Mouse (Mus musculus) spleen, embryonic (tissue): ENCODE data around the gene Maz.

Experiments
- CTCF ChIA-PET: fragments of 350-600 bp; sonication (Branson Sonifier 250); formaldehyde crosslinking; loops from one replicate; lab custom pipeline; 2022; lab: Charles Lee

The Maz gene

DNA sequence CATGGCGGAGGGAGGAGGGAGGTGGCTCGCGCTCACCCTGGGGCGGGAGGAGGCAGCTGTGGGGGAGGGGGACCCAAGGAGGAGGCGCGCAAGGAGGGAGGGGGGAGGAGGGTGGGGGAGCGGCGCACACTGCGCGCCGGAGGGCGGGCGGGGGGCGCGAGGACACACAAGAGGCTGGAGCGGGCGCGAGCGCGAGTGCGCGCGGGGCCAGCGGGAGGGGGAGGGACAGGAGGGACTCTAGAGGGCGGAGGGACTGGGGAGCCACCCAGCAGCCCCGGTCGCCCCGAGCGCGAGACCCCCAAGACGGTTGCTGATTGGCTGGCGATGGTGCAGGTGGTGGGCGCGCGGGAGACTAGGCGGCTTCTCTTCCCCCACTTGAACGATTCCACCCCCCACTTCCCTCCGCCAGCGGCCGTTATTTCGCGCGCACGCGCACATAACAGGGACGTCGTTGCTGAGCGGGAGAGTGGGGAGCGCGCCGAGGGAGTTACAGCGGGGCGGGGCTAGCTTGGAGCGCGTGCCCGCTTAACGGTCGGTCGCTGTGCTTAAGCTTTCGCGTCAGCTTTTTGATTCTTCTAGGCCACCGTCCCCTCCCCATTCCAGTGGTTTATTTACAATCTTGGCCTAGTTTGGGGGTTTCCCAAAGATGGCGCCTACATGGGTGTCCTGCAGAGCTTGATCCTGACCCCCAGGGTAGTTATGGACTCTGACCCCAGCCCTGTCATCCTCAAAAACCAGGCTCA lies at the start of gene Maz:
Gene Maz (minus strand): TSS at position 54 of the 743 bp plus-strand sequence.
- CTCF ChIA-PET: interaction anchor here (0.5 to 1.1 kb wide), 3 partner anchors 13 to 84 kb away, joined by 3 to 7 read pairs (median 4); partner anchors contain the start of gene Mvp

DNA sequence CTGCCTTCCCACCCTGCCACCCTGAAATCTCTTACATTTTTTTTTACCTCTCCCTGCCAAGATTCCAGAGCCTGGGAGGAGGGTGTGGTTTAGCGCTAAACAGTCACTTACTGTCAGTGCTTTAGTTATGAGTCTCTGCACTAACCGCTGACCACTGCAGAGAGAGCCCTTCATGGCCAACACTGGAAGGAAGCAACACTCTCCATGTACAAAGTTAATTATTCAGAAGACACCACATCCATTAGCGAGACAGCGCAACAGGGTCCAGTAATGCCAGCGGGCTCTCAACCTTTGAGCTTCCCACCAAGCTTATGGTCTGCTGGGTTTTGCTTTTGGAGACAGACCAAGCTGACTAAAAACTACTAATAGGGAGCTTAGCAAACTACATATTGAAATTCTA lies 49.4 kb upstream of the Maz start:
- CTCF ChIA-PET: interaction anchor here (0.6 to 0.7 kb wide), 2 partner anchors 34 to 52 kb away, joined by 3 to 4 read pairs; partner anchors contain the start of gene Kif22

DNA sequence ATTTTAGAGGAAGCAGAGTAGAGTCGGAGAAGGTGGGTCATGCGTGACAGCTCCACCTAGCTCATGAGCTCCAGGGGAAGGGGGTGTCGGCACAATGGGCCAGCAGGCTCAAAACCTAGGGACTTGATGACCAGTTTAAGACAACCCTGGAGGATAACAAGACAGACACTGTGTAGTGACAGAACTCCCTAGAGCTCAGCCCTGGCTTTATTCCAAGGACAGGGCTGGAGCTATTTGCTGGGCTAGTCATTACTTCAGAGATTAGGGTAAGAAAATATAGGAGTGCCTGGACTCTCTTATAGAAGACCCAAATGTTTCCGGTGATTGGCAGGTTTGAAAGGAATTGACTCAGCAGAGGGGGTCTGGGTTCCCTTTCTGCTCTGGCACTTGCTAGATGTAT lies 46.4 kb upstream of the Maz start:
- CTCF ChIA-PET: interaction anchor here (0.5 kb wide), 1 partner anchor 89 kb away, joined by 4 read pairs; no protein-coding TSS in a partner anchor

DNA sequence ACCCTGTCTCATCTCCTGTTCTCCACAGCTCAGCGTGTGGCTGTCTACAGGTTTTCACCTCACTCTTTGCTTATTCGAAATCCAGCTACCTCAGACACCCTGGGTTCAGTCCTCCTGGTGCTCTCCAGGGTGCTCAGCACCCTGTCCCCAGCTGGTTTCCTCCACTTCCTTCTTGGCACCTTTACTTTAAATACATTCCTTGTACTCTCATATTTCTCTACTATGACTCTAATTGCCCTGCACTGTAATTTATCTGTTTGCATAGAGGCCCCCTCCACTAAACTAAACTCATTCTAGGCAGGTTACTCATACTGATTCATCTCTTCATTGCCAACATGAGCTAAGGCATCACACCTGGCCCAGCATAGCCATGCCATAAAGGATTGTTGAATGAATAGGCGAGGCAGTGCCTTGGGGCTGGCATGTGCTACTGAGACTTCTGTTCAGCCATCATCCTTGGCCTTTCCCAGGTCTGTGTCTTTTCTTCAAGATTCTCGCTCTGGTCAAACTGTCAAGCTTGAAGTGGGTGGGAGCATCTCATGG lies 44.1 kb upstream of the Maz start:
- CTCF ChIA-PET: interaction anchor here (0.6 to 1.3 kb wide), 2 partner anchors 12 to 1264 kb away, joined by 3 read pairs; no protein-coding TSS in a partner anchor

DNA sequence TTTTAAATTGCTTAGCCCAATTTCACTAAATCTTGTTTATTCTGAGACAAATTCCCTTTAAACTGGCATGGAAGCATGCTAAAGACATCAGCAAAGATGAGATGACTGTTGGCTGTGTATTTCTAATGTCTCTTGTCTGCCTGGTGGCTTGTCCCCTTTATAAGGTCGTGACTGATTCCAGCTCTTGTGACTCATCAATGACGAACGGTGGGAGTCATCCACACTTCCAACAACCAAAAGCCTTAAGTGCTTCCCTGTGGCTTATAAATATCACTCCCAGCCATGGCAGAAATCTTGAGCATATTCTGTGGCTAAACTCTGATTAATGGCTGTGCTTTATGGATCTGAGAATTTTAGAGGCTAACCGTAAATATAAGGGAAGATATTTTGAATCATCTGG lies 39.5 kb upstream of the Maz start:
- CTCF ChIA-PET: no interaction called here

DNA sequence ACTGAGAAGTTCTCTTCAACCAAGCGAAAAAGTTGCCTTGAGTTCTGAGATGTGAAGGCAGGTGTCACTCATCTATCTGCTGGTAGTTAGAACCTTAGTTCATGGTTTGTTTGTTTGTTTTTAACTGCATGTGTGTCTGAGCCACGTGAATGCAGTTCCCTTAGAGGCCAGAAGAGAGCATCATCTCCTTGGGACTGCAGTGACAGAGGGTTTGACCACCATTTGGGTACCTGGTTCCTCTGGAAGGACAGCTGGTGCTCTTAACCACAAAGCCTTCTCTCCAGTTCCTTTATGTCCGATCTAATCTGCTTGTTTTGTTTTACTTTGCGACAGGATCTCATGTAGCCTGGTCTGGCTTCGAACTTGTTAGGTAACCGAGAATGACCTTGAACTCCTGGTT lies 38.7 kb upstream of the Maz start:
- CTCF ChIA-PET: no interaction called here

DNA sequence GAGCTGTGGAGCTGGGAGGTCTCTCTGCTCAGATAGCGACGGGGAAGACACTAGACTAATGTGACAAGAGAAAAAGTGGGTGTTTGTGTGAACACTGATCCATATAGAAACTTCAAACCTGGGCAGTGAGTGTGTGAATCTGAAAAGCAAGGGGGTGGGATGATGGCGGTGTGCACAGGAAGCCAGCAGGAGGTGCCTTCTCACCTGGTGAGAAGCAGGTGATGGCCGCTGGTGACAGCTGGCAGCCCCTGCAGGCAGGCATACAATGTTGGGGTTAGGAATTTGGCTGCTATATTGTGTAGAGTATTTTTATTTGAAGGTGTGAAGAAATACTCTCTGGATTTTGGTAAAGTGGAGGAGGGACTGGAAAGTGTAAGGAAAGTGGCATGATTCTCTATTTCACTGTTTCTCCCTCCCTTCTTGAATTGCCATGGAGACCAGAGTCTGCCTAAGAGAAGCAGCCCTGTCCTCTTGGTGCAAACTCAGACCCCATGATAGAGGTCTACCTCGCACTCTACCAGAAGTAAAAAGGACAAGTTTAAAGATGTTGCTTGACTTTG lies 28.3 kb upstream of the Maz start:
- CTCF ChIA-PET: no interaction called here

DNA sequence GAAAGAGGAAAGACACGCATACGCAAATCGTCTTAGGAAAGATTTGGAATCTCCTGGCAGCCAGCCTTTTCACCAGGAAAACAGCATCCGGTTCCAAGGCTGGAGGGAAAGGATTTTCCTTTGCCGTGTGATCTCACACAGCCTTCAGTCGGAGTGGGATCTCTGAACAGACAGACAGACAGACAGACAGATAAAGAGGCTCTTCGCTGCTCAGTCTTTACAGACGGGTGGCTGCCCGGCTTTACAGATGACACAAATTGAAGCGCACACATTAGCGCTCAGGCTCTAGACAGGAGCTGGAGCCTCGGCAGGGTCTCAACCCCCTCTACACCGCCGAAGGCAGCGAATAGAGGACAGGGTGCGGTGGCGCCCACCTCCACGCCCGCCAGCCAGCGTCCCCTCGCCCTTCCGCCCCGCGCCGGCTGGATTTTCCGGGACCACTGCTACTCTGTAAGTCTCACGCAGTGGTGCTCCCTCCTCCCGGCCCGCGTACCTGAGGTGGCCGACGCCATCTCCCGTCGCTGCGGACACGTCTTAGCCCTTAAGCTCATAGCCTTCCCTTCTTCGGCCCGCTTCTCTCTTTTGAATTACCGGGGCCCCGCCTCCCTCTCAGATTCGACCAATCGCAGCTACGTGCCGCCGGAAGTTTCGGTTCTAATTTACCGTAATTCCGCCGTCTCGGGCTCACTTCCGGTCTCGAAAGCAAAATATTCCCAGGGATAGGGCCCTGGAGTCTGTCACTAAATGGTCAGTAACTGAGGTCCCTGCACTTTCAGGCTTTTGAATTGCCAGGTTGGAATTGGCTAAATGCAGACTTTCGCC lies 15.2 kb upstream of the Maz start, which contains the start of gene Kif22:
Gene Kif22 (minus strand): TSS at position 621 of the 822 bp plus-strand sequence.
- CTCF ChIA-PET: interaction anchor here (0.7 kb wide), 1 partner anchor 34 kb away, joined by 3 read pairs; no protein-coding TSS in a partner anchor

DNA sequence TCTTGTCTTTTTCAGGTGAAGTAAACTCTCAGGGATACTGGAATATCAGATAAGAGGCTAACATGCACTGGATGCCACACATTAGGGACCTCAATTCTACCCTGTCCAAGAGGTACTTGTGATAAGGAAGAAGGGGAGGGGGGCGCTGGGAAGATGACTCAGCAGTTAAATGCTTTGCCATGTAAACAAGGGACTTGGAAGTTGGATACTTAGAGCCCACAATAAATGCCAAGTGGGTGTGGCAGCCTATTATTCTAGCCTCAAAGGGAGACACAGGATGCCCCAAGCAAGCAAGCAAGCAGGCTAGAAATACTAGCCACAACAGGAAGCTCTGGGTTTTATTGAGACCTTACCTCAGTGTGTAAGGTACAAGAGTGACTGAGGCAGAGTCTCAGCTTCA lies 4.4 kb upstream of the Maz start:
- CTCF ChIA-PET: interaction anchor here (0.7 kb wide), 1 partner anchor 120 kb away, joined by 3 read pairs; no protein-coding TSS in a partner anchor

DNA sequence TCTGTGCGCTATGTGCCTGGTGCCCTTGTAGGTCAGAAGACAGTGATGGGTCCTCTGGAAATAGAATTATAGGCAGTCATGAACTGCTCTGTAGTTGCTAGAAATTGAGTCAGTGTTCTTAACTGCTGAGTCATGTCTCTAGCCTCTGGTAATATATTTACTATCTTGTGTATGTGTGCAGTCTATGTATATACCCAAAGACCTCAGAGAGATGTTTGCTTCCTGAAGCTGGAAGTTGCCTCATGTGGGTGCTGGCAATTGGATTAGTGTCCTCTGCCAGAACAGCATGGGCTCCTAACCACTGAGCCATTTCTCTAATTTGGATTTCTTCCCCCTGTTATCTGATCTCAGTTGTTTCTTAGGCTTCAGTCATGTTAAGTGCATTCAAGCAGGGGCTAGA lies 3.3 kb upstream of the Maz start:
- CTCF ChIA-PET: no interaction called here

DNA sequence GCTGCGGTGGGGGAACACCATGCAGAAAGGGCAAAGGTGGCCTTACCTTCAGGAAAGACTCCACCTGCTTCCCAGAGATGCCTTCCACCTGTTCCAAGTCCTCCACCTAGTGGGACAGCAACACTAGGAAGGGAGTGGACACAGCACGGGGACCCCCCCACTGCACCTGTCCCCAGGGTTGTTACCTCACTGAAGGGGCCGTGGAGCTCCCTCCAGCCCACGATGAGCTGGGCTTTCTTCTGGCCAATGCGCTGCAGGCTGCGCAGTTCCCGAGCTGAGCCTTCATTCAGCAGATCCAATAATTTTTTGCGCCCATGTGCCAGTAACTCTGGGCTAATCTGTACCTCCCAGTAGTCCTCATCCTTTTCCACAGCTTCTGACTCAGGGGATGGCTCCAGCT lies 1.0 kb upstream of the Maz start:
- CTCF ChIA-PET: interaction anchor here (0.6 kb wide), 1 partner anchor 85 kb away, joined by 8 read pairs; no protein-coding TSS in a partner anchor

DNA sequence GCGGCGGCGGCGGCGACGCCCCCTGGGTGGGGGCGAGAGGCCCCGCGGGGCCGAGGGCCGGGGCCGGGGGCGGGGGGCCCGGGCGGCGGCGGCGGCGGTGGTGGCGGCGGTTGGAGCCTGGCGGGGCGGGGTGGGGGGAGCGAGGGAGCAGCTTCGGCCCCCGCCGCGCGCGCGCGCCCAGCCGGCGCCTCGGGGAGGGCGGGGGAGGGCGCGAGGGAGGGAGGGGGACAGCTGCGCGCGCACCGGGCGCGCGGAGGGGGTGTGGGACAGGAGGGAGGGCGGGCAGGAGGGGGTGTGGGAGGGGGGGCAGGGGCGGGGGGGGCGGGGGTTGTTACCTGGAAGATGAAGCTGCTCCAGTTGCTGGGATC lies 237 bp downstream of the Maz start:
- CTCF ChIA-PET: interaction anchor here (0.5 to 1.1 kb wide), 2 partner anchors 12 to 15 kb away, joined by 3 to 4 read pairs; partner anchors contain the start of gene Mvp

DNA sequence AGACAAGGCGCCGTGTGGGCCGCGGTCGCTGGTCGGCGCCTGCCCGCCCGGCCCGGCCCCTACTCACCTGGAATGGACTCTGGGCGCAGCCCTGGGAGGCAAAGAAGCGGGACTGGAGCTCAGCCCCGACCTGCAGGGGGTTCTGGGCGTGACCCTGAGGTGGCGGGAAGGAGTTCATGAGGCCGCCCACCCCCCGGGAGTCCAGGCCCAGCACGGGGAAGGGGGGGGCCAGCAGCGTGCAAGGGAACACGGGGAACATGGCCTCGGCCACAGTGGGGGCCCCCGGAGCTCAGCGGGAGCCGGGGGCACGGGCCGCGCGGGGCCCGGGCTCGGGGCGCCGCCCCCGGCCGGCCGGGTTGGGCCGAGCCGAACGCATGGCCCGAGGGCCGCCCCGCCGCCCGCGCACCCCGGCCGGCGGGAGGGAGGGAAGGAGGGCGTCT lies 656 bp downstream of the Maz start:
- CTCF ChIA-PET: interaction anchor here (1.1 kb wide), 1 partner anchor 15 kb away, joined by 4 read pairs; no protein-coding TSS in a partner anchor

DNA sequence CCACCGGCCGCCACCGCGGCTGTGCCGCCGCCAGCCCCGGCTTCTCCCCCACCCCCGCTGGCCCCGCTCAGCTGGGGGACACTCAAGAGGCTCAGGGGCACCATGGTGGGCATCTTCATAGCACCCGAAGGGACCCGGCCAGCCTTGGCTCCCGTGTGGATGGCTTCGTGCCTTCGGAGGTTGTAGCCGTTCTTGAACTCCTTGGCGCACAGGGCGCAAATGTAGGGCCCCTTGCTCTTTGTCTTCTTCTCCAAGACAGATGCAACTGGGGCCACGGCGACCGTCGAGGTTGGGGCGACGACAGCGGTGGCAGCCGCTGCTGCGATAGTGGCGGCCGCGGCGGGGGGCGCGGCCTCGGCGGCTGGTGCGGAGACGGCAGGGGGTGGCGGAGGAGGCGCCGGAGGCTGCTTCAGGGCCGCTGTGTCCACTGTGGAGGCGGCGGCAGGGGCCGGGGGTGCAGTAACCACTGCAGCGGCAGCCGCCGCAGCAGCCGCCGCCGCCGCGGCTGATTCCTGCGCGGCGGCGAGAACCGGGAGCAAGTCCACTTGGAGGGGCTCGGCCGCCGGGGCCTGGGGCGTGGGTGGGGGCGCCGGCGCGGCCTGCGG lies 1.2 kb downstream of the Maz start:
- CTCF ChIA-PET: interaction anchor here (0.6 to 1.1 kb wide), 2 partner anchors 14 to 20 kb away, joined by 3 to 4 read pairs; no protein-coding TSS in a partner anchor

DNA sequence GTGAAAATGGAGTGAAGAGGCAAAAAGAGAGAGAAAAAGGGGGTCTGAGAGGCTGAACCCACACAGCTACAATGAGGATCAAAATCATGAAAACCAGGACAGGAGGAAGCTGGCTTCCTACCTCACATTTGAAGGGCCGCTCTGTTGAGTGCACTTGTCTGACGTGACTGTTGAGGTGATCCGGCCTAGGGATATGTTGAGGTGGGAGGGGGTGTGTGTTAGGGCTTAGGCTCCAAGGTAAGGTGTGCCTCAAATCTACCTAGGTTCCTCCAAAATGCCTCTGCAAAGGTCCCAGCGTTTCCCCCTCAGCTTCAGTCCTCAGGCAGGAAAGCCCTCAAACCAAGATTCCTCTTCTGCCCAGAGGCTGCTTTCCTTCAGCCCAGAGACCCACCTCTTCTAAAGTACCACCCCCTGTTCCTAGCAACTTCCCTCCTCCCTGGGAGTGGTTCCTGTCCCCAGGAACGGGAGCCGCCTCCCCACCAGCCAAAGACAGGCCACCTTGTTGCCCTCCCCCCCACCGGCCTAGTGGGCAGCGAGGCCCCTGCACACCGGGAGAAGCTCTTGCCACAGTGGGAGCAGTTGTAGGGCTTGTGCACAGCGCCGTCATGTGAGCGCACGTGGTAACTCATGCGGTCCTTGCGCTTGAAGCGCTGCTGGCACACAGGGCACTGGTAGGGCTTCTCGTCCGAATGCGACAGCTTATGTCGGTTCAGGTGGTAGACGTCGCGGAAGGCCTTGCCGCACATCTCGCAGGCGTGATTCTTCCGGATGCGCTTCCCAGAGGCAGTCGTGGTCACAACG lies 1.9 kb downstream of the Maz start:
- CTCF ChIA-PET: interaction anchor here (0.6 kb wide), 1 partner anchor 19 kb away, joined by 3 read pairs; no protein-coding TSS in a partner anchor

DNA sequence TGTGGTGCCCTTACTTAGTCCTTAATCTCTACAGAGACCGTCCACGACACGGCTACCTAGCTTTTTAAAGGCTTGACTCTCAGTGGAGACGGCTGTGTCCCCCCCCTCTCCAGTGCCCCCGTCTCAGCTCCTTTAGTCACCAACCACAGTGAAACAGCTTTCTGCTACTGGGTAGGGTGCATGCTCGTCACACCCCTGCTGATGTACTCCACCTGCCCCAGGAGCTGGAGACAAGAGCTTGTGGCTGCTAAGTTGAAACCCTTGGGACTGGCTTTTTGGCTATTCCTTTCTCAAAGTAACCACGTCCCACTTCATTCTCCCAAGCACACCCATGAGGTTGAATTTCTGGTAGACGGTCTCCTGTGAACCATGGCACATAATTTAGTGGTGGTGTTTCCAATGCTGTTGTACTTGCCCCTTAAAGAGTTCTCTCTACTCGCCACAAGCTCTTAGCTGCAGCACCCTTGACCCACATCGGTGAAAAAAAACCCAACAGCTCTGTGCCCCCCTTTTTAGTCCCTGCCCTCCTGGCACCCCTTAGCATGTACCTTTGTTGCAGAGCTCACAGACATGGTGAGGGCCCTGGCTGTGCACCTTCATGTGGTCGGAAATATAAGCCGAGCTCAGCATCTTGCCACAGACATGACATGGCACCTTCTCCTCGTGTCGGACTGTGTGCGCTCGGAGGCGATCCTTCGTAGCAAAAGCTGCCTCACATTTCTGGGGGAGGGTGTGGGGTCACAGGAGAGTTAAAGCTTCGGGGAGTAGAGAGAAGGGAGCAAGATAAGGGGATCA lies 2.7 kb downstream of the Maz start:
- CTCF ChIA-PET: no interaction called here

DNA sequence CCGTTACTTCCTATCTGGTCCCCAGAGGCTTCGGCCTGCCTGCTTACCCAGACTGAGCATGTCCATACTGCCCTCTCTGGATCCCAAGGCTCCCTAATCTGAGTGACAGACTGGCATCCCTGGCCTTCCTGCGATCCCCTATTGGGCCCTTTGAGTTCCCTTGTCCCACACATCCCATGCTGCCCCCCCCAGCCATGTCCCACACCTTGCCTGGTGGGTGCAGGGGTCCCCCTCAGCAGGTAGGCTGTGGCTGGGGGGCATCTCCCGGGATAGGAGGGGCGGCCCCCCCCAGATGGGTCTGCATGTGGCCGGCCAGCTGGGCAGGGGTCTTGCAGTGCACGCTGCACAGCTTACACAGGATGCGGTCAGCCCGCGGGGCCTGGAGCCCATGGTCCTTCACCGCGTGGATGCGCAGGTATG lies 3.6 kb downstream of the Maz start:
- CTCF ChIA-PET: interaction anchor here (0.6 to 0.7 kb wide), 2 partner anchors 92 to 494 kb away, joined by 3 to 6 read pairs; no protein-coding TSS in a partner anchor

DNA sequence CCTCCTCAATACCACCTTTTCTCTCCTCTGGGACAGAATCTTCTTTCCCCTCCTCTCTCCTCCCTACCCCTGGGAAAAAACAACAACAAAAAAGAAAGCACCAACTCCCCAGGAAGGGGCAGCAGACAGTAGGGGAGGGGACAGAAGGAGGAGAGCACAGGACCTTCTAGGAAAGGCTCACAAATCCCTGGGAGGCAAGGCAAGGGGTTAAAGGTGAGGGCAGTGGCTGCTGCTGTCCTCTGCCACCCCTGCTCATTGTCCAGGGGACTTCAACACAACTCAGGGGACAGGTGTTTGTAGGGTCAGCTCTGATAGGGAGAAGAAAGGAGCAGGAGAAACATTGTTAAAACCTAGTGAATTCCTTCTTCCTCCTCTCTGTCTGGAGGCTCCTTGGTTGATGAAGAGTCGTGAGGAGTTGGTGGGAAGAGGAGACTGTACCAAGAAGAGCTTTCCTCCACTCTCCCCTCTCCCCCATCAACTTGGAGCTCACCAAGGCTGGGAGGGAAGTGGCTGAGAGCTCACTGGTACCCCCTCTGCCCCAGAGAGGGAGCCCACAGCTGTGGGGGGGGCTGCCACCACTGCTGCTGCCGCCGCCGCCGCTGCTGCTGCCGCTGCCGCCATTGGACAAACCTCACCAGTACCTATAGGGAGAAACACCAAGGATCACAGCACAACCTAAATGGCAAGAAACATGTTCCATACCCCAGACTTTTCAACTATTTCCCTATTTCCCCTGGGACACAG lies 4.1 kb downstream of the Maz start:
- CTCF ChIA-PET: interaction anchor here (0.6 to 0.7 kb wide), 2 partner anchors 91 to 495 kb away, joined by 3 to 6 read pairs; no protein-coding TSS in a partner anchor
